Mouse (Mus musculus): ENCODE results near the gene Pigs.

Gene Pigs

GRCm38 (mm10) chr11:78327634-78328511 lies at the start of gene Pigs:
Gene Pigs (plus strand): TSS chr11:78328415.
- DNase-seq (ENCODE audit: low spot score) = peak; percentile 77

- DNase-seq (ENCODE audit: low spot score) = no peak
Observed at GRCm38 (mm10) chr11:78278853-78279252, 49.4 kb upstream of the Pigs start.

GRCm38 (mm10) chr11:78279586-78279985 lies 48.6 kb upstream of the Pigs start:
- DNase-seq (ENCODE audit: low spot score) = no peak

- no peak for DNase-seq (ENCODE audit: low spot score)
Observed at GRCm38 (mm10) chr11:78289146-78289763, 39.0 kb upstream of the Pigs start.

GRCm38 (mm10) chr11:78290654-78291053 lies 37.6 kb upstream of the Pigs start, which contains the start of gene BC030499:
Gene BC030499 (plus strand): TSS chr11:78290841.
- no peak for DNase-seq (ENCODE audit: low spot score)

GRCm38 (mm10) chr11:78294585-78294984 lies 33.6 kb upstream of the Pigs start:
- no peak for DNase-seq (ENCODE audit: low spot score)

- no peak for DNase-seq (ENCODE audit: low spot score)
Observed at GRCm38 (mm10) chr11:78300917-78301316, 27.3 kb upstream of the Pigs start.

GRCm38 (mm10) chr11:78301357-78302084 lies 26.7 kb upstream of the Pigs start, which contains the start of gene Spag5:
Gene Spag5 (plus strand): TSS chr11:78301529.
- DNase-seq (ENCODE audit: low spot score) = peak; percentile 78

GRCm38 (mm10) chr11:78305272-78305671 lies 22.9 kb upstream of the Pigs start:
- DNase-seq (ENCODE audit: low spot score) = no peak

- no peak for DNase-seq (ENCODE audit: low spot score)
Observed at GRCm38 (mm10) chr11:78310861-78311511, 17.2 kb upstream of the Pigs start.

GRCm38 (mm10) chr11:78313662-78314061 lies 14.6 kb upstream of the Pigs start:
- DNase-seq (ENCODE audit: low spot score) = no peak

GRCm38 (mm10) chr11:78318411-78318810 lies 9.8 kb upstream of the Pigs start:
- DNase-seq (ENCODE audit: low spot score) = no peak

- DNase-seq (ENCODE audit: low spot score) = no peak
Observed at GRCm38 (mm10) chr11:78322076-78322831, 6.0 kb upstream of the Pigs start.

GRCm38 (mm10) chr11:78322860-78323259 lies 5.4 kb upstream of the Pigs start, which contains the start of gene Aldoc:
Gene Aldoc (plus strand): TSS chr11:78322968.
- no peak for DNase-seq (ENCODE audit: low spot score)

- DNase-seq (ENCODE audit: low spot score) = no peak
Observed at GRCm38 (mm10) chr11:78324000-78324785, 4.0 kb upstream of the Pigs start.

- DNase-seq (ENCODE audit: low spot score) = no peak
Observed at GRCm38 (mm10) chr11:78324965-78325364, 3.2 kb upstream of the Pigs start.

- DNase-seq (ENCODE audit: low spot score) = no peak
Observed at GRCm38 (mm10) chr11:78327215-78327614, 1.0 kb upstream of the Pigs start.

GRCm38 (mm10) chr11:78328512-78329056 lies 369 bp downstream of the Pigs start:
- no peak for DNase-seq (ENCODE audit: low spot score)

GRCm38 (mm10) chr11:78332676-78333075 lies 4.5 kb downstream of the Pigs start:
- DNase-seq (ENCODE audit: low spot score) = no peak

GRCm38 (mm10) chr11:78333992-78334391 lies 5.8 kb downstream of the Pigs start:
- no peak for DNase-seq (ENCODE audit: low spot score)
